Mouse (Mus musculus) leukemia stem cell, adult 10-12 weeks (primary cell): Measurements from ENCODE around the gene Fam3c. TPM values are rescaled to one million over a fixed set of nuclear protein-coding genes. Genes with fewer than 3 reads are reported as not detected.

Experiments
- polyA plus RNA-seq: library from polyadenylated mRNA; stranded (reverse); fragments of >175 nt; gene quantifications from 2 replicates; pipeline ENCODE4 v1.2.3, GENCODE M21; 2012; ENCODE audit warnings: low replicate concordance

Fam3c gene
- polyA plus RNA-seq: 7.5 and 7.6 TPM in 2 replicates

DNA sequence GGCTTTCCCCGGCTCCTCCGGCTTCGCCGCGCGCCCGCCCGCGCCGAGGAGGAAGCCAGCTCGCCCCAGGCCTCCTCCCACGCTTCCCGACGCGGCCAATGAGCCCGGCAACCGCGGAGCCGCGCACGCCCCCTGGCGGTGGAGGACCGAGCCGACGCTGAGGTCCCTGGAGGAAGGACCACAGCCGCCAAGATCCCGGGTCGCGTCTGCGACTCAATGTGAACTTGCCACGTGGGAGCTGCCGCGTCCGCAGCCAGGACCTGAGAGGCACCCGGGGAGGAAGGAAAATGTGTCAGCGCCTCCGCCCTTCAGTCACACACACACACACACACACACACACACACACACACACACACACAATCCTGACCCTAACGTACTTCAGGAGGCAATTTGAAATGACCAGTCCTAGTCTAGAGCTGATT lies at the start of gene Fam3c:
TSS of gene Fam3c (minus strand) at position 158 of the 422 bp plus-strand sequence.

DNA sequence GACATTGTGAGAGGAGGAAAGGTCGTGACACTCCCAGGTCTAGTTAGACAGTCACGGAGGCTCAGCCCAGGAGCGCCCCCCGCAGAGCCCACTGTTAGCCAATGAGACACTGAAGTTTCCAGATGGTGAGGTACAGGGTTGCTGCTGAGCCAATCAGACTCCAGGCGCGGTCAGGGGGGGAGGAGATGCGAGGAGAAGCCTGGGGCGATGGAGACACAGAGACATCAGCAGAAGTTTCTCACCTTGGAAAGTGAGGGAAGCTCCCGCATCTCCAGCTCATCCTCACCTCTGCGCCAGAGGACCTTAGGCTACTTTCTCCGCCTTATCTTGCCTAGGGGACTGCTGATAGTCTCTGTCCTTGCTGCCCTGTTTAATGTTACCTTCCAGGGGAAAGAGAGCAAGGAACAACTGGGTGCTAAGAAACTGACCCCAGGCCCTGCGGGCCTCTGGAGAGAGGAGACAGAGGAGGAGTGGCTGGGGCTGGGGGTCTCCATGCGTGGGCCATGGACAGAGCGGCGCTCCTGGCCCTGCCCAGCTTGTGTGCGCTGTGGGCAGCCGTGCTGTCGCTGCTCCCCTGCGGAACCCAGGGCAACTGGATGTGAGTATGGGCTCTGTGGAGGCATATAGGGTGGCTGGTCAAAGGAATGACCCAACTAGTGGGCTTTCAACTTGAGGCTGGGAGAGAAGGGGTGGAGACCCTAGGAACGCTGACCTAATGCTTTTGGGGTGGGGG lies 67.9 kb downstream of the Fam3c start, which contains the start of gene Wnt16:
TSS of gene Wnt16 (plus strand) at position 224 of the 733 bp plus-strand sequence.

Other genes with a start within 250 kb of the Fam3c start
- gene Wnt16, start 68.0 kb downstream of the Fam3c start, polyA plus RNA-seq: not detected in 2 replicates